Mouse (Mus musculus): Measurements from ENCODE around the gene Sulf2. TPM values are rescaled to one million over a fixed set of nuclear protein-coding genes. Genes with fewer than 3 reads are reported as not detected.

Gene Sulf2
- polyA plus RNA-seq, 1 experiment from 2014 or later, result 113 TPM

- 91% methylated on average over 1 of the region's 1 CpGs for WGBS
- H3K27ac ChIP-seq (replicated peaks), result no peak overlapping the region
- no peaks in the 10 kb centered on the region for H3K27me3 ChIP-seq
- no peaks in the 10 kb centered on the region for H3K4me1 ChIP-seq
- no peak overlapping the region for H3K4me2 ChIP-seq (replicated peaks)
- no peaks in the 10 kb centered on the region for H3K9me3 ChIP-seq
- H3K36me3 ChIP-seq, result peaks cover 74% of the 10 kb centered on the region
- H3K9ac ChIP-seq (replicated peaks), result no peak overlapping the region
- no peak for ATAC-seq (ENCODE audit: low FRiP score, low read depth)
- no peak overlapping the region for H3K4me3 ChIP-seq
These were observed 93.5 kb downstream of the Sulf2 start for GRCm38 (mm10) chr2:166062008-166062407.

DNA sequence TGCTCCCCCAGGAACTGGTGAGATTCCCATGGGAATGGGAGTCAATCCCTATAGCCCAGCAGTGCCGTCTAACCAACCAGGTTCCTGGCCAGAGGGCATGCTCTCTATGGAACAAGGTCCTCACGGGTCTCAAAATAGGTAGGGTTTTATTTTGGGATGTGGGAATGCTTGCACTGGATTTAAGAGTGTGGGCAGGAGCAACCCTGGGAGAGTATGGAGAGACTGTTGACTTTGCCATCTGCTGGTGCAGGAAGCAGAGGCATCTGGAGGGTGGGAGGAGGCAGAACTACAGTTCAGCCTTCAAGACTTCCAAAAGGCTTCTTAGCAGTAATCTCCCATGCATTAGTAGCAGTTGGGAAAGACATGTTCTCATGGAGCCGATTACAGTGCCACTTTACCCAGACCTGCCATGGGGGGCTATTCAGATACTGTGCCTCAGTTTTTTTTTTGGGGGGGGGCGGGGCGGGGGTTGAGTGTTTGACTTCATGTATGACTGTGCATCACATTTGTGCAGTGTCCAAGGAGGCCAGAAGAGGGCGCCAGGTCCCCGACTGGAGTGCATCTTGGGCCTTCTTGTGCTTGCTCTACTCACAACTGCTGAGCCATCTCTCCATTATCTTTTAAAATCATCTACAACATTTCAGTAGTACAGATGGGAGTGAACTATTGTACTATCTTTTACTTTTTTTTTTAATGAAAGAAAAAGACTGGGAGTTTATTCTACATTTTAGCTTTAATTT lies 95.6 kb downstream of the Sulf2 start:
- Histone ChIP-seq H3K9me3 (no peaks in the 10 kb centered on the region), H3K36me3 (peaks cover 76% of the 10 kb centered on the region), H3K4me3 (no peak overlapping the region), H3K4me2 (replicated peaks) (no peak overlapping the region), H3K27ac (replicated peaks) (no peak overlapping the region), H3K27me3 (no peaks in the 10 kb centered on the region), H3K4me1 (no peaks in the 10 kb centered on the region), H3K9ac (replicated peaks) (no peak overlapping the region)
- no peak for ATAC-seq (ENCODE audit: low FRiP score, low read depth)
- WGBS, result 92% methylated on average over 7 of the region's 7 CpGs

DNA sequence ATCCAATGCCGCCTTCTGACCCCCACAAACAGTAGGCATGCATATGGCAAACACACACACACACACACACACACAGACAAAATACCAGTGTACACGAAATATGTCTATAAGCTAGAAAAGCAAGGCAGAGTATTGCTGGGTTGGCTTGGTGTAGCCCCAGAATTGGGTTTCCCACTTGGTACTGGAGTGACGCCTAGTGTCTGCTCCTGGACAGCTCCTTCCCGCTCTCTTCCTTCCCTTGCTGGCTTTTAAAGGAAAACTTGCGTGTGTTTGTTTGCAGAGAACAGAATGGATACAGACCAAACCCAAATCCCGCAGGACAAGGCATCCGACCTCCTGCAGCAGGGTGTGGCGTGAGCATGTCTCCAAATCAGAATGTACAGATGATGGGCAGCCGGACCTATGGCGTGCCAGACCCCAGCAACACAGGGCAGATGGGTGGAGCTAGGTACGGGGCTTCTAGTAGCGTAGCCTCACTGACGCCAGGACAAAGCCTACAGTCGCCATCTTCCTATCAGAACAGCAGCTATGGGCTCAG lies 101.4 kb downstream of the Sulf2 start:
- no peaks in the 10 kb centered on the region for H3K4me1 ChIP-seq
- WGBS, result 93% methylated on average over 14 of the region's 14 CpGs
- no peak overlapping the region for H3K4me3 ChIP-seq
- no peaks in the 10 kb centered on the region for H3K9me3 ChIP-seq
- no peak for ATAC-seq (ENCODE audit: low FRiP score, low read depth)
- H3K36me3 ChIP-seq, result peaks cover 78% of the 10 kb centered on the region
- H3K9ac ChIP-seq (replicated peaks), result no peak overlapping the region
- H3K4me2 ChIP-seq (replicated peaks), result no peak overlapping the region
- no peaks in the 10 kb centered on the region for H3K27me3 ChIP-seq
- no peak overlapping the region for H3K27ac ChIP-seq (replicated peaks)

- ATAC-seq (ENCODE audit: low FRiP score, low read depth), result no peak
These were observed 103.5 kb downstream of the Sulf2 start for GRCm38 (mm10) chr2:166051966-166052365.

GRCm38 (mm10) chr2:166051421-166051820 lies 104.0 kb downstream of the Sulf2 start:
- 91% methylated on average over 17 of the region's 17 CpGs for WGBS

More at GRCm38 (mm10) chr2:166051966-166052365, 103.5 kb downstream of the Sulf2 start:
- Histone ChIP-seq H3K9me3 (no peaks in the 10 kb centered on the region), H3K27me3 (no peaks in the 10 kb centered on the region), H3K36me3 (peaks cover 87% of the 10 kb centered on the region), H3K27ac (replicated peaks) (no peak overlapping the region), H3K4me3 (no peak overlapping the region), H3K9ac (replicated peaks) (no peak overlapping the region), H3K4me2 (replicated peaks) (no peak overlapping the region), H3K4me1 (no peaks in the 10 kb centered on the region)
- 92% methylated on average over 7 of the region's 7 CpGs for WGBS

GRCm38 (mm10) chr2:166048852-166049251 lies 106.6 kb downstream of the Sulf2 start:
- Histone ChIP-seq H3K4me1 (no peaks in the 10 kb centered on the region), H3K27me3 (no peaks in the 10 kb centered on the region), H3K36me3 (peaks cover 58% of the 10 kb centered on the region), H3K9me3 (no peaks in the 10 kb centered on the region), H3K9ac (replicated peaks) (no peak overlapping the region), H3K4me2 (replicated peaks) (no peak overlapping the region), H3K4me3 (no peak overlapping the region), H3K27ac (replicated peaks) (no peak overlapping the region)
- no peak for ATAC-seq (ENCODE audit: low FRiP score, low read depth)
- 89% methylated on average over 7 of the region's 7 CpGs for WGBS

More at GRCm38 (mm10) chr2:166051421-166051820, 104.0 kb downstream of the Sulf2 start:
- H3K4me2 ChIP-seq (replicated peaks), result no peak overlapping the region
- H3K4me1 ChIP-seq, result no peaks in the 10 kb centered on the region
- H3K36me3 ChIP-seq, result peaks cover 83% of the 10 kb centered on the region
- no peaks in the 10 kb centered on the region for H3K9me3 ChIP-seq
- no peak overlapping the region for H3K9ac ChIP-seq (replicated peaks)
- H3K4me3 ChIP-seq, result no peak overlapping the region
- ATAC-seq (ENCODE audit: low FRiP score, low read depth), result no peak
- H3K27me3 ChIP-seq, result no peaks in the 10 kb centered on the region
- H3K27ac ChIP-seq (replicated peaks), result no peak overlapping the region

GRCm38 (mm10) chr2:166047931-166048330 lies 107.5 kb downstream of the Sulf2 start:
- H3K27me3 ChIP-seq, result no peaks in the 10 kb centered on the region
- no peak for ATAC-seq (ENCODE audit: low FRiP score, low read depth)
- no peaks in the 10 kb centered on the region for H3K4me1 ChIP-seq
- H3K4me2 ChIP-seq (replicated peaks), result no peak overlapping the region
- H3K4me3 ChIP-seq, result no peak overlapping the region
- no peaks in the 10 kb centered on the region for H3K9me3 ChIP-seq
- no peak overlapping the region for H3K27ac ChIP-seq (replicated peaks)
- H3K36me3 ChIP-seq, result peaks cover 53% of the 10 kb centered on the region
- 94% methylated on average over 4 of the region's 4 CpGs for WGBS
- H3K9ac ChIP-seq (replicated peaks), result no peak overlapping the region

- H3K27ac ChIP-seq (replicated peaks), result no peak overlapping the region
- no peak overlapping the region for H3K4me3 ChIP-seq
- H3K9ac ChIP-seq (replicated peaks), result no peak overlapping the region
- no peaks in the 10 kb centered on the region for H3K9me3 ChIP-seq
- peaks cover 36% of the 10 kb centered on the region for H3K36me3 ChIP-seq
- 76% methylated on average over 10 of the region's 10 CpGs for WGBS
- no peak overlapping the region for H3K4me2 ChIP-seq (replicated peaks)
- H3K27me3 ChIP-seq, result no peaks in the 10 kb centered on the region
- peaks cover 4% of the 10 kb centered on the region; the same call in 1 of the 2 replicates for H3K4me1 ChIP-seq
- ATAC-seq (ENCODE audit: low FRiP score, low read depth), result no peak
These were observed 109.6 kb downstream of the Sulf2 start for GRCm38 (mm10) chr2:166045549-166046501.

DNA sequence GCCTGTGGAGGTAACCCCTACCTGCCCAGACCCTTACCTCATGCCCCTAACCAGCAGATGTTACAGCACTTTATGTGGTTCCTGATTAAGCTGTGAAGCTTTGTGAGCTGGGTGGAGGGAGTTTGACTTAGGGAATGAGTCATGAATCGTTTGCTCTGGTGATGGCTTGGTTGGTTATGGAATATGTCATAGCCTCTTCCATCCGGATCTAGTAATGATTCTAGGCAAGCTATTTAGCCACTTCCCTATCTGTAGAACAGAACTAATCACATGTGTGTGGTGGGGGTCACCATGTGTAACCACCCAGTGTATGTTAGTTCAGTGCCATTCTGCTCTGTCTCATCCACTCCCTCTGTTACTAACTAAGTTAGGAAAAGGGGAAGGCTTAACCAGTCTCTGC lies 110.5 kb downstream of the Sulf2 start:
- whole genome bisulfite sequencing, result 88% methylated on average over 2 of the region's 2 CpGs
- ATAC-seq (ENCODE audit: low FRiP score, low read depth), result no peak

DNA sequence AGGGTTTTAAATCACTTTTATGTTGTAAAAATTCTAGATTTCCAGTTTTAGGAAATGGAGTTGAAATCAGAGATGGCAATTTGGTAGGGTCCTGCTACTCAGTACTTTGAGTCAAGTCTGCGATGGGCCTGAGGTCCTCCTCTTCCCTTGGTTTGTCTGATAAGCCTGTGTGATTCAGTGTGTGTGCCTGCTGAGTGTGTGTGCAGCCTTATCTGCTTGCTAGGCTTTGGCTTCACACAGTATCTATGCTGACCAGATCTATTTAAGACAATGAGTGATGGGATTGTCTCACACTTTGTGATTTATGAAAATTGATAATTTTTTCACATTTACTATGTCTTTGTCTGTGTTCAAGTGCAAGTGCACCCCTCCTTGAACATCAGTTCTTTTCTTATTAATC lies 112.9 kb downstream of the Sulf2 start:
- Histone ChIP-seq H3K4me3 (no peak overlapping the region), H3K36me3 (peaks cover 6% of the 10 kb centered on the region), H3K27me3 (no peaks in the 10 kb centered on the region), H3K27ac (replicated peaks) (no peak overlapping the region), H3K4me2 (replicated peaks) (no peak overlapping the region), H3K9me3 (no peaks in the 10 kb centered on the region), H3K4me1 (peaks cover 4% of the 10 kb centered on the region; the same call in 1 of the 2 replicates), H3K9ac (replicated peaks) (no peak overlapping the region)
- no peak for ATAC-seq (ENCODE audit: low FRiP score, low read depth)
- 83% methylated on average over 1 of the region's 1 CpGs for WGBS

More for the DNA sequence above, 110.5 kb downstream of the Sulf2 start:
- no peak overlapping the region for H3K4me2 ChIP-seq (replicated peaks)
- H3K9ac ChIP-seq (replicated peaks), result no peak overlapping the region
- no peak overlapping the region for H3K27ac ChIP-seq (replicated peaks)
- peaks cover 4% of the 10 kb centered on the region; the same call in 1 of the 2 replicates for H3K4me1 ChIP-seq
- no peaks in the 10 kb centered on the region for H3K9me3 ChIP-seq
- no peak overlapping the region for H3K4me3 ChIP-seq
- H3K36me3 ChIP-seq, result peaks cover 27% of the 10 kb centered on the region
- H3K27me3 ChIP-seq, result no peaks in the 10 kb centered on the region

- no peak overlapping the region for H3K4me3 ChIP-seq
- H3K9me3 ChIP-seq, result no peaks in the 10 kb centered on the region
- H3K4me1 ChIP-seq, result peaks cover 4% of the 10 kb centered on the region; the same call in 1 of the 2 replicates
- H3K9ac ChIP-seq (replicated peaks), result no peak overlapping the region
- ATAC-seq (ENCODE audit: low FRiP score, low read depth), result no peak
- H3K27me3 ChIP-seq, result no peaks in the 10 kb centered on the region
- no peak overlapping the region for H3K4me2 ChIP-seq (replicated peaks)
- H3K36me3 ChIP-seq, result 0 out of 2 replicates have a peak, but pooled peaks cover 4% of the 10 kb centered on the region
- WGBS, result 87% methylated on average over 4 of the region's 4 CpGs
- no peak overlapping the region for H3K27ac ChIP-seq (replicated peaks)
These were observed 115.8 kb downstream of the Sulf2 start for GRCm38 (mm10) chr2:166039681-166040080.

GRCm38 (mm10) chr2:166035725-166036124 lies 119.7 kb downstream of the Sulf2 start:
- Histone ChIP-seq H3K9ac (replicated peaks) (no peak overlapping the region), H3K36me3 (0 out of 2 replicates have a peak, but pooled peaks cover 4% of the 10 kb centered on the region), H3K4me2 (replicated peaks) (no peak overlapping the region), H3K27me3 (no peaks in the 10 kb centered on the region), H3K9me3 (no peaks in the 10 kb centered on the region), H3K4me1 (peaks cover 12% of the 10 kb centered on the region), H3K4me3 (no peak overlapping the region), H3K27ac (replicated peaks) (no peak overlapping the region)
- 55% methylated on average over 3 of the region's 3 CpGs for WGBS
- ATAC-seq (ENCODE audit: low FRiP score, low read depth), result no peak

Data from midbrain, embryonic 12.5 days (tissue).